In genomic region chr1:131917634-131918033, GRCm38 (mm10) we compare ENCODE assay signal across 18 mouse cellular contexts. TPM values are rescaled to one million over a fixed set of nuclear protein-coding genes. Genes with fewer than 3 reads are reported as not detected.
"Had no signal": no experiment of that assay in that cellular context is flagged by ENCODE, and none has a peak within 500 bp of the region (broad histone marks: within the 10 kb centered on the region; RNA-seq: fewer than 3 reads in every experiment).

No protein-coding gene starts in this region.

- H3K4me3 ChIP-seq: kidney, embryonic 15.5 days; left cerebral cortex, adult 2 months; limb, embryonic 10.5 days; megakaryocyte, embryonic 14.5 days; midbrain, embryonic 15.5 days; neural tube, embryonic 13.5 days had no signal

- DNase-seq: kidney, postnatal 25 days; lung, embryonic 14.5 days; lung, postnatal 14 days; retina, postnatal 1 day; right cerebral cortex, postnatal 4 days; spleen, adult 18-20 months; thymus, adult 18-20 months; thymus, postnatal 14 days had no signal

- H3K4me2 ChIP-seq: kidney, embryonic 15.5 days; lung, embryonic 14.5 days; midbrain, embryonic 11.5 days; midbrain, embryonic 15.5 days; neural tube, embryonic 13.5 days had no signal

- H3K9me3 ChIP-seq: kidney, embryonic 15.5 days; limb, embryonic 10.5 days; megakaryocyte, embryonic 14.5 days; midbrain, embryonic 15.5 days; neural tube, embryonic 13.5 days had no signal

- H3K27me3 ChIP-seq: kidney, embryonic 15.5 days; megakaryocyte, embryonic 14.5 days; midbrain, embryonic 15.5 days; neural tube, embryonic 13.5 days had no signal

- H3K4me1 ChIP-seq: limb, embryonic 10.5 days had no signal

- H3K27ac ChIP-seq: kidney, embryonic 15.5 days; left cerebral cortex, adult 2 months; limb, embryonic 10.5 days; liver, embryonic 14.5 days; macrophage; midbrain, embryonic 15.5 days; neural tube, embryonic 13.5 days had no signal

- ATAC-seq: midbrain, embryonic 15.5 days had no signal

- H3K9ac ChIP-seq: kidney, embryonic 15.5 days; liver, embryonic 14.5 days; lung, embryonic 14.5 days; midbrain, embryonic 15.5 days; neural tube, embryonic 13.5 days had no signal

RNA-seq across cellular contexts. Expression of gene Slc45a3, which starts 45.1 kb away (rescaled TPM):
- total RNA-seq: monocyte, adult 5-6 weeks had no signal
